Mouse (Mus musculus): ENCODE data around the gene Creb3. TPM values are rescaled to one million over a fixed set of nuclear protein-coding genes. Genes with fewer than 3 reads are reported as not detected.

Gene Creb3
- polyA plus RNA-seq, 1 experiment from 2014 or later = 23.6 TPM

Other genes with a start within 250 kb of the Creb3 start
- 2.0 and 2.9 TPM in 2 replicates for gene Rusc2, start 180.4 kb upstream of the Creb3 start, polyA plus RNA-seq (2015; fragmentation: Nextera tagmentation; extraction: Ambion mirVana)
- not detected in 2 replicates for gene Fam166b, start 133.2 kb upstream of the Creb3 start, polyA plus RNA-seq (2015; fragmentation: Nextera tagmentation; extraction: Ambion mirVana)
- gene Tesk1, start 120.4 kb upstream of the Creb3 start, polyA plus RNA-seq (2015; fragmentation: Nextera tagmentation; extraction: Ambion mirVana) = 0.15 TPM in 2 replicates
- gene Cd72, start 107.7 kb upstream of the Creb3 start, polyA plus RNA-seq (2015; fragmentation: Nextera tagmentation; extraction: Ambion mirVana) = 1.6 and 1.7 TPM in 2 replicates
- gene Sit1, start 78.6 kb upstream of the Creb3 start, polyA plus RNA-seq (2015; fragmentation: Nextera tagmentation; extraction: Ambion mirVana) = 0.21 and 0.27 TPM in 2 replicates
- gene Ccdc107, start 69.4 kb upstream of the Creb3 start, polyA plus RNA-seq (2015; fragmentation: Nextera tagmentation; extraction: Ambion mirVana) = 35.2 and 37.0 TPM in 2 replicates
- gene Arhgef39, start 62.6 kb upstream of the Creb3 start, polyA plus RNA-seq (2015; fragmentation: Nextera tagmentation; extraction: Ambion mirVana) = 32.7 and 34.6 TPM in 2 replicates
- gene Car9, start 55.4 kb upstream of the Creb3 start, polyA plus RNA-seq (2015; fragmentation: Nextera tagmentation; extraction: Ambion mirVana) = 1.3 and 1.7 TPM in 2 replicates
- 30.0 and 48.9 TPM in 2 replicates for gene Tpm2, start 38.6 kb upstream of the Creb3 start, polyA plus RNA-seq (2015; fragmentation: Nextera tagmentation; extraction: Ambion mirVana)
- gene Tln1, start 359 bp downstream of the Creb3 start, polyA plus RNA-seq (2015; fragmentation: Nextera tagmentation; extraction: Ambion mirVana) = 38.2 and 40.2 TPM in 2 replicates
- gene Rgp1, start 16.4 kb downstream of the Creb3 start, polyA plus RNA-seq (2015; fragmentation: Nextera tagmentation; extraction: Ambion mirVana) = 15.6 and 16.7 TPM in 2 replicates
- gene Gba2, start 16.5 kb downstream of the Creb3 start, polyA plus RNA-seq (2015; fragmentation: Nextera tagmentation; extraction: Ambion mirVana) = 17.7 and 18.7 TPM in 2 replicates
- gene Msmp, start 22.2 kb downstream of the Creb3 start, polyA plus RNA-seq (2015; fragmentation: Nextera tagmentation; extraction: Ambion mirVana) = 0.25 TPM in 1 of 2 replicates, not detected in the other
- 0.49 and 0.91 TPM in 2 replicates for gene Npr2, start 69.6 kb downstream of the Creb3 start, polyA plus RNA-seq (2015; fragmentation: Nextera tagmentation; extraction: Ambion mirVana)
- gene Spag8, start 91.3 kb downstream of the Creb3 start, polyA plus RNA-seq (2015; fragmentation: Nextera tagmentation; extraction: Ambion mirVana) = 0.08 and 0.20 TPM in 2 replicates
- gene Hint2, start 94.1 kb downstream of the Creb3 start, polyA plus RNA-seq (2015; fragmentation: Nextera tagmentation; extraction: Ambion mirVana) = 63.9 and 68.5 TPM in 2 replicates
- 0.22 and 0.23 TPM in 2 replicates for gene Tmem8b, start 106.6 kb downstream of the Creb3 start, polyA plus RNA-seq (2015; fragmentation: Nextera tagmentation; extraction: Ambion mirVana)
- gene Fam221b, start 106.8 kb downstream of the Creb3 start, polyA plus RNA-seq (2015; fragmentation: Nextera tagmentation; extraction: Ambion mirVana) = 0.63 and 1.0 TPM in 2 replicates
- gene Olfr70, start 138.5 kb downstream of the Creb3 start, polyA plus RNA-seq (2015; fragmentation: Nextera tagmentation; extraction: Ambion mirVana) = not detected in 2 replicates
- gene Olfr71, start 147.9 kb downstream of the Creb3 start, polyA plus RNA-seq (2015; fragmentation: Nextera tagmentation; extraction: Ambion mirVana) = not detected in 2 replicates
- 0.22 TPM in 1 of 2 replicates, not detected in the other for gene Hrct1, start 164.9 kb downstream of the Creb3 start, polyA plus RNA-seq (2015; fragmentation: Nextera tagmentation; extraction: Ambion mirVana)
- 0.02 and 0.04 TPM in 2 replicates for gene Spaar, start 167.7 kb downstream of the Creb3 start, polyA plus RNA-seq (2015; fragmentation: Nextera tagmentation; extraction: Ambion mirVana)
- gene Olfr159, start 208.7 kb downstream of the Creb3 start, polyA plus RNA-seq (2015; fragmentation: Nextera tagmentation; extraction: Ambion mirVana) = not detected in 2 replicates

Data from liver, embryonic 16.5 days (tissue).